Mouse (Mus musculus) midbrain, embryonic 16.5 days (tissue): Measurements from ENCODE around the gene D5Ertd579e. TPM values are rescaled to one million over a fixed set of nuclear protein-coding genes. Genes with fewer than 3 reads are reported as not detected.
"Not testable (repeated sequence)": the region's sequence is repeated elsewhere in the genome, so short reads cannot be mapped to it uniquely, and the experiment has no call there.

ENCODE experiments used
- ATAC-seq: fragments of 200-750 bp; cut with Nextera tagmentation; 2 replicates; pipeline ENCODE4 v1.8.0; 2017; ENCODE audit warnings: moderate TSS enrichment
- H3K27ac ChIP-seq: fragments of 300-500 bp; sonication (generic); 2 replicates; pipeline ENCODE4 v1.5.1; 2014; ENCODE audit warnings: mild to moderate bottlenecking, low read length, mixed read lengths
- H3K27me3 ChIP-seq: fragments of 300-500 bp; sonication (generic); 2 replicates; pipeline ENCODE4 v1.6.1; 2014; ENCODE audit warnings: low read depth, low read length, mixed read lengths; ENCODE audit not compliant: control insufficient read depth, insufficient read depth
- H3K36me3 ChIP-seq: fragments of 300-500 bp; sonication (generic); 2 replicates; pipeline ENCODE4 v1.6.1; 2014; ENCODE audit warnings: mild to moderate bottlenecking, low read length, moderate library complexity, mixed read lengths; ENCODE audit not compliant: control insufficient read depth, insufficient read depth
- H3K4me1 ChIP-seq: fragments of 300-500 bp; sonication (generic); 2 replicates; pipeline ENCODE4 v1.6.1; 2014; ENCODE audit warnings: mild to moderate bottlenecking, low read length, mixed read lengths; ENCODE audit not compliant: control insufficient read depth, insufficient read depth
- H3K4me2 ChIP-seq: fragments of 300-500 bp; sonication (generic); 2 replicates; pipeline ENCODE4 v1.6.1; 2014; ENCODE audit warnings: mild to moderate bottlenecking, low read length, mixed read lengths
- H3K4me3 ChIP-seq: fragments of 300-500 bp; sonication (generic); 2 replicates; pipeline ENCODE4 v1.5.1; 2014; ENCODE audit warnings: low read depth, mild to moderate bottlenecking, low read length, moderate library complexity, mixed read lengths
- H3K9ac ChIP-seq: fragments of 300-500 bp; sonication (generic); 2 replicates; pipeline ENCODE4 v1.6.1; 2014; ENCODE audit warnings: low read depth, low read length, mixed read lengths
- H3K9me3 ChIP-seq: fragments of 300-500 bp; sonication (generic); replicated peaks from 2 replicates; pipeline ENCODE4 v1.6.1; 2014; ENCODE audit warnings: mild to moderate bottlenecking, low read length, mixed read lengths; ENCODE audit not compliant: control insufficient read depth, poor library complexity, severe bottlenecking
- WGBS: fragments of 180-500 bp; shearing (Covaris S2); extraction: QIAGEN DNeasy Blood & Tissue Kit; methylation state at CpG from one replicate; pipeline ENCODE4 v1.1.7; 2014; 5-methylcytosine and 5-hydroxymethylcytosine counted together
- polyA plus RNA-seq: library from polyadenylated mRNA; unstranded; fragments of >200 nt; fragmentation: Nextera tagmentation; extraction: Ambion mirVana; gene quantifications from 2 replicates; pipeline ENCODE4 v1.2.1, GENCODE M21; 2015

Gene D5Ertd579e
- polyA plus RNA-seq, 1 experiment from 2014 or later = 40.6 TPM

GRCm38 (mm10) chr5:36678799-36679198 is 17.0 kb downstream of the D5Ertd579e start:
- Histone ChIP-seq H3K4me3 (no peak overlapping the region), H3K9me3 (no peaks in the 10 kb centered on the region), H3K9ac (no peak overlapping the region), H3K27ac (no peak overlapping the region), H3K36me3 (no peaks in the 10 kb centered on the region), H3K4me1 (no peaks in the 10 kb centered on the region), H3K4me2 (no peak overlapping the region), H3K27me3 (no peaks in the 10 kb centered on the region)
- WGBS = 74% methylated on average over 1 of the region's 1 CpGs
- no peak for ATAC-seq

- Histone ChIP-seq H3K27me3 (no peaks in the 10 kb centered on the region), H3K4me3 (no peak overlapping the region), H3K9me3 (no peaks in the 10 kb centered on the region), H3K4me1 (no peaks in the 10 kb centered on the region), H3K36me3 (no peaks in the 10 kb centered on the region), H3K4me2 (no peak overlapping the region), H3K9ac (no peak overlapping the region), H3K27ac (no peak overlapping the region)
- ATAC-seq = no peak
- 97% methylated on average over 5 of the region's 5 CpGs for WGBS
Observed at GRCm38 (mm10) chr5:36677907-36678306, 17.9 kb downstream of the D5Ertd579e start.

GRCm38 (mm10) chr5:36675466-36675865 is 20.4 kb downstream of the D5Ertd579e start:
- Histone ChIP-seq H3K9ac (no peak overlapping the region), H3K36me3 (0 out of 2 replicates have a peak, but pooled peaks cover 6% of the 10 kb centered on the region), H3K9me3 (no peaks in the 10 kb centered on the region), H3K4me1 (no peaks in the 10 kb centered on the region), H3K4me3 (no peak overlapping the region), H3K27ac (no peak overlapping the region), H3K27me3 (no peaks in the 10 kb centered on the region), H3K4me2 (no peak overlapping the region)
- ATAC-seq = no peak
- WGBS = 67% methylated on average over 1 of the region's 1 CpGs

- Histone ChIP-seq H3K4me3 (no peak overlapping the region), H3K4me2 (no peak overlapping the region), H3K27ac (no peak overlapping the region), H3K4me1 (no peaks in the 10 kb centered on the region), H3K9ac (no peak overlapping the region), H3K9me3 (no peaks in the 10 kb centered on the region), H3K36me3 (0 out of 2 replicates have a peak, but pooled peaks cover 10% of the 10 kb centered on the region), H3K27me3 (no peaks in the 10 kb centered on the region)
- WGBS = 79% methylated on average over 4 of the region's 4 CpGs
- ATAC-seq = no peak
Observed at GRCm38 (mm10) chr5:36674658-36675433, 21.0 kb downstream of the D5Ertd579e start.

- H3K27ac ChIP-seq = no peak overlapping the region
- no peaks in the 10 kb centered on the region for H3K27me3 ChIP-seq
- no peak overlapping the region for H3K9ac ChIP-seq
- no peaks in the 10 kb centered on the region for H3K4me1 ChIP-seq
- ATAC-seq = no peak; the same call in 1 of the 2 replicates
- H3K36me3 ChIP-seq = peaks cover 21% of the 10 kb centered on the region
- no peak overlapping the region for H3K4me2 ChIP-seq
- H3K4me3 ChIP-seq = no peak overlapping the region
- no peaks in the 10 kb centered on the region for H3K9me3 ChIP-seq
- WGBS = 92% methylated on average over 7 of the region's 7 CpGs
Observed at GRCm38 (mm10) chr5:36669021-36670008, 26.5 kb downstream of the D5Ertd579e start.

GRCm38 (mm10) chr5:36668572-36668971 is 27.3 kb downstream of the D5Ertd579e start:
- Histone ChIP-seq H3K4me2 (no peak overlapping the region), H3K9ac (no peak overlapping the region), H3K36me3 (peaks cover 21% of the 10 kb centered on the region), H3K4me3 (no peak overlapping the region), H3K9me3 (no peaks in the 10 kb centered on the region), H3K27me3 (no peaks in the 10 kb centered on the region), H3K4me1 (no peaks in the 10 kb centered on the region), H3K27ac (no peak overlapping the region)
- 96% methylated on average over 8 of the region's 8 CpGs for WGBS
- no peak for ATAC-seq

GRCm38 (mm10) chr5:36667986-36668385 is 27.8 kb downstream of the D5Ertd579e start:
- not testable (repeated sequence) for H3K27me3 ChIP-seq, ATAC-seq, H3K9ac ChIP-seq, H3K27ac ChIP-seq, H3K9me3 ChIP-seq, H3K4me2 ChIP-seq, H3K4me3 ChIP-seq, H3K4me1 ChIP-seq
- 88% methylated on average over 2 of the region's 2 CpGs for WGBS
- H3K36me3 ChIP-seq = peaks cover 21% of the 10 kb centered on the region

- no peak overlapping the region for H3K27ac ChIP-seq
- WGBS = 97% methylated on average over 5 of the region's 5 CpGs
- no peak for ATAC-seq
Observed at GRCm38 (mm10) chr5:36667165-36667564, 28.7 kb downstream of the D5Ertd579e start.

GRCm38 (mm10) chr5:36666699-36667098 is 29.1 kb downstream of the D5Ertd579e start:
- H3K27me3 ChIP-seq, H3K9me3 ChIP-seq, H3K4me1 ChIP-seq, H3K4me2 ChIP-seq, H3K9ac ChIP-seq, ATAC-seq, H3K27ac ChIP-seq, H3K4me3 ChIP-seq: not testable (repeated sequence)
- 96% methylated on average over 2 of the region's 2 CpGs for WGBS
- peaks cover 18% of the 10 kb centered on the region for H3K36me3 ChIP-seq

More at GRCm38 (mm10) chr5:36667165-36667564, 28.7 kb downstream of the D5Ertd579e start:
- Histone ChIP-seq H3K4me2 (no peak overlapping the region), H3K4me1 (no peaks in the 10 kb centered on the region), H3K9me3 (no peaks in the 10 kb centered on the region), H3K36me3 (peaks cover 19% of the 10 kb centered on the region), H3K27me3 (no peaks in the 10 kb centered on the region), H3K4me3 (no peak overlapping the region), H3K9ac (no peak overlapping the region)
